Mouse (Mus musculus) myocyte (in vitro differentiated cells): ENCODE data around the gene Praf2.

Experiments
- E2F4 ChIP-seq: IDR thresholded peaks from one replicate; pipeline ENCODE4 v1.6.1; 2011; ENCODE audit warnings: mild to moderate bottlenecking, control low read depth, moderate library complexity; ENCODE audit not compliant: insufficient read depth
- MAX ChIP-seq: IDR thresholded peaks from one replicate; pipeline ENCODE4 v1.6.1; 2011; ENCODE audit warnings: low read depth, mild to moderate bottlenecking, control low read depth
- MYOD1 ChIP-seq, 3 experiments: IDR thresholded peaks; one replicate each; pipeline ENCODE4 v1.6.1; 2011; ENCODE audit warnings: control low read depth in 2 of 3, low read depth in 2 of 3, mild to moderate bottlenecking in 2 of 3, moderate library complexity in 1 of 3; ENCODE audit not compliant: insufficient read length in 2 of 3, control insufficient read depth in 1 of 3
- POLR2A ChIP-seq: IDR thresholded peaks from one replicate; pipeline ENCODE4 v1.6.1; 2011; ENCODE audit warnings: low read depth, mild to moderate bottlenecking, control low read depth, moderate library complexity; ENCODE audit not compliant: insufficient read length
- TCF12 ChIP-seq: IDR thresholded peaks from one replicate; pipeline ENCODE4 v1.6.1; 2011; ENCODE audit warnings: mild to moderate bottlenecking, control low read depth; ENCODE audit not compliant: poor library complexity, insufficient read depth, severe bottlenecking

DNA sequence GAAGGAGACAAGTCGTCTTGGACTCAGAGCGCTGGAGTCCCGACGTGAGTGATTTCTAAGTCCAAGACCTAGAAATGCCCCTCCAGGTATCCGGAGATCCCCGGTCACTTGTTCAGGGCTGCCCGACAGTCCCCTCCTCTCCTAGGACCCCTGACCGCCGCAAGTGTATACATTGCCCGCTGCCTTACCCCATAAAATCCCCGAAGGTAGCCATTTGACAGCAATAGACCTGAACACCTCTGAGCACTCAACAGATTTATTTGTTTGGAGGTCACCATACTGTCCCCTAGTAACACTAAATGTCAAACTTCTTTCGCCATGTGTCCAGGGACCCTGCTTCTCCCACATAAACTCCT is 48.2 kb upstream of the Praf2 start:
- TF ChIP-seq MAX (no peak), POLR2A (no peak), MYOD1 (IDR thresholded peaks at IDR 0.05; ENCODE audit: control insufficient read depth in 1 of 3, insufficient read length in 2 of 3, low read depth in 2 of 3) (no peak), E2F4 (no peak), TCF12 (no peak)
